Mouse (Mus musculus) myocyte (in vitro differentiated cells): Measurements from ENCODE around the gene Dpp4.

ENCODE experiments used
- CEBPB ChIP-seq: IDR thresholded peaks from 2 replicates; pipeline ENCODE4 v1.6.1; 2011; ENCODE audit warnings: mild to moderate bottlenecking, moderate library complexity; ENCODE audit not compliant: poor library complexity, insufficient read depth, severe bottlenecking
- E2F4 ChIP-seq: IDR thresholded peaks from one replicate; pipeline ENCODE4 v1.6.1; 2011; ENCODE audit warnings: mild to moderate bottlenecking, control low read depth, moderate library complexity; ENCODE audit not compliant: insufficient read depth
- MAX ChIP-seq: IDR thresholded peaks from one replicate; pipeline ENCODE4 v1.6.1; 2011; ENCODE audit warnings: low read depth, mild to moderate bottlenecking, control low read depth
- POLR2A ChIP-seq: IDR thresholded peaks from one replicate; pipeline ENCODE4 v1.6.1; 2011; ENCODE audit warnings: low read depth, mild to moderate bottlenecking, control low read depth, moderate library complexity; ENCODE audit not compliant: insufficient read length
- POLR2AphosphoS2 ChIP-seq: IDR thresholded peaks from one replicate; pipeline ENCODE4 v1.6.1; 2011; ENCODE audit warnings: low read depth, control low read depth; ENCODE audit not compliant: insufficient read length

DNA sequence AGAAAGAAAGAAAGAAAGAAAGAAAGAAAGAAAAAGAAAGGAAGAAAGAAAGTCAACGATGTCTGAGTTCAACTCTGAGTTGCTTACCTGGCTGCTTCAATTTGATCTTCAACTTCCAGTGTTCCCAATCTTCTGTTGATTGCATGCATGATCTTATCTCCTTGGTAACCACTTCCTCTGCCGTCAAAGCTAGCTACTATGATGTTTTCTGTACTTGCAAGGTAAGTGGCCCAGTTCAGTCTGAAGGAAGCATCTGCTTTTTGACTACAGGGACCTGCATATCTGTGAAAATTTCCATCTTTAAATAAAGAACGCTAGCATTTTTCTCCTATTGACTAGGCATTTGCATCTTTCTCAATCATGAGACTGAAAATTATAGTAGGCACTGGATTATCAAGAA is 60.0 kb downstream of the Dpp4 start:
- no peak for TF ChIP-seq POLR2AphosphoS2
- TF ChIP-seq POLR2A = no peak
- TF ChIP-seq CEBPB = no peak
- no peak for TF ChIP-seq MAX
- TF ChIP-seq E2F4 = no peak
